Mouse (Mus musculus) ES-Bruce4 (cell line): ENCODE data around the gene Retreg1.

Experiments
- CTCF ChIP-seq: IDR thresholded peaks from one replicate; pipeline ENCODE4 v1.8.1; 2011; ENCODE audit warnings: low read depth, low read length
- EP300 ChIP-seq: IDR thresholded peaks from 2 replicates; pipeline ENCODE4 v1.6.1; 2011; ENCODE audit warnings: low read depth, low read length; ENCODE audit not compliant: insufficient read depth

DNA sequence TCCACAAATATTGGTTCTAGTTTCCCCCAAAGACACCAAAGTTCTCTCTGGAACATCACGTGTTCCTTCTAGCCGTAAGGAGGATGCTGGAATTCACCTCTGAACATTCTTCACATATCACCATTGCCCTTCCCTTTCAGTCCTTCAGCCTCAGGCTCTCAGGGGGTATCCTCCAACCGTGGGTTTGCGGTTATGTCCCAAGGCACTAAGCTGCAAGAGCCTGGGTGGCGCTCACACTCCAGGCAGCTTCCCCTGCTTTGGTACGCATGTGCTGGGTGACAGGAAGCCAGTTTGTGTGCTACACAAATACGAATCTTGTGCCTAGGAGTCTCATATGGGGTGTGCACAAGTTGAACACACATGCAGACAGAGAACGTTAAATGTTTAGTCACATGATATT, 104.4 kb downstream of the Retreg1 start:
- TF ChIP-seq EP300 (no peak), CTCF (no peak)
